Mouse (Mus musculus) testis, postnatal 14 days (tissue): ENCODE measurements around the gene Gnaq.
A peak's percentile ranks its signal among the peaks of the same experiment; 100 is the strongest.
"Not testable (repeated sequence)": the region's sequence is repeated elsewhere in the genome, so short reads cannot be mapped to it uniquely, and the experiment has no call there.

Source experiments
- DNase-seq: peaks from one replicate; pipeline ENCODE4 v3.0.0; 2021; ENCODE audit warnings: low spot score

Gene Gnaq

DNA sequence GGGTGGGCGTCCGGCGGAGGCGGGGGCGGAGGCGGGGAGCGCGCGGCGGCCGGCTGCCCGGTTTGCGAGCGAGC, at the start of gene Gnaq:
Gene Gnaq (plus strand): TSS at position 41 of the 74 bp plus-strand sequence.
- no peak for DNase-seq

DNA sequence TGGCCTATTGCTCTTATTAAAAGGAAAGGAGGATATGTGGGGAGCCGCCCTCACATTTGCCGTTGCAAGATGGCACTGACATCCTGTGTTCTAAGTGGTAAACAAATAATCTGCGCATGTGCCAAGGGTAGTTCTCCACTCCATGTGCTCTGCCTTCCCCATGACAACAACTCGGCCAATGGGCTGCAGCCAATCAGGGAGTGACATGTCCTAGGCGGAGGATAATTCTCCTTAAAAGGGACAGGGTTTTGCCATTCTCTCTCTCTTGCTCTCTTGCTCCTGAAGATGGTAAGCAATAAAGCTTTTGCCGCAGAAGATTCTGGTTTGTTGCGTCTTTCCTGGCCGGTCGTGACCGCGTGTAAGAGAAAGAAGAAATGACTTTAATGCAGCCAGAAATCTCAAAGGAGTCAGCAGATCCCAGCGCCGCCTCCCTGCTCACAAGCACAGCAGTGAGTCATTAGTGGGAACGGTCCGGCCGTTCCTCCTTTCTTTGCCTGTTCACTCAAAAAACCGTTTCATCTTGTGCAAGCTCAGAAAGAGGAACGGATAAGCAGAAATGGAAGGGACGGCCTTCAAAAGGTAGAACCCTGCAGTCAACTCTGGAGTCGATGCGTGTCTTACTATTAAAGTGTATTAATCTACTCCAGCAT, 48.5 kb upstream of the Gnaq start:
- not testable (repeated sequence) for DNase-seq

DNA sequence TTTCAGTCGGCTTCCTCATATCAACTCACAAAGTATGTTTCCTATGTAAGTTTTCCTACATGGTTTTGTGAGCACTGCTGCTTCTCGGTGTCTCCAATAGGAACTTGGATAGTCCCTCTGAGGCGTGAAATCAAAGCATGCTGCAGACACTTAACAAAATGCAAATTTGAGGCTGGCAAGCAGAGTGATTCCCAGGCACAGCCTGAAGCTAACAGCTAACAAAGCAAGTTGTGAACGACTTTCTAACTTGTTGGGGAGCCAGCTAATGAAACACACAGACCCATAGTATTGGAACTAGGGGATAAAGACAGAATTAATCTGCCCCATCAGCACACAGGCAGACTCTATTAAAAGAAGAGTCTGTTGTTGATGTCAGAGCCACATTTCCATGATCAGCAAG, 47.4 kb upstream of the Gnaq start:
- no peak for DNase-seq

DNA sequence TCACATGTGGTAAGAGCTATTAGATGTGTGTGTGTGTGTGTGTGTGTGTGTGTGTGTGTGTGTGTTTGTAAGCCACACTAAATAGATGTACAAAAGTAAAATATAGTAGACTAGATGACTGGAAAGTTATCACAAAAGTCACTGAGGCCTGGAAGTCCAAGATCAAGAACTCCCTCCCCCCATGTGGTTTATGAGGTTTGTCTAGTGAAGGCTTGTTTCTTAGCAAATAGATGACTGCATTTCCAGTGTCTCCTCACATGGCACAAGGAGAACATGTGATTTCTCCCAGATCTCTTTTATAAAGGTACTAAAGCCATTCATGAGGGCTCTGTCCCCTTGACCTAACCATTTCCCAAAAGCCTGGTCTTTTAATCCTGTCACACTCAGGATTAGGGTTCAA, 46.5 kb upstream of the Gnaq start:
- no peak for DNase-seq

DNA sequence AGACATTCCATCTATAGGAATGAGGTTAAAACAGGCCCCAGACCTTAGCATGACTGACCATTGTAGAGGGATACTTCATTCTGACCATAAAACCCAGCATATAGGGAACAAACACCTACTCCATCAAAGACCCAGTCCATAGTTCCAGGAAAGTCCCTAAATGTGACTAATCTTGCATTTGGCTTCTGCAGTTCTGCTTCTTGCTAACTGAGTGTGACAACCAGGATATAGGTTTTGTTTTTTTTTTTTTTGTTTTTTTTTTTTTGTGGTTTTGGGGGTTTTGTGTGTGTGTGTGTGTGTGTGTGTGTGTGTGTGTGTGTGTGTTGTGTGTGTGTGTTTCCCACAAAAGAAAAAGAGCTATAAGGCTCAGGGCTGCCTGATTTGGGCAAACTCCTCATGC, 46.0 kb upstream of the Gnaq start:
- no peak for DNase-seq

DNA sequence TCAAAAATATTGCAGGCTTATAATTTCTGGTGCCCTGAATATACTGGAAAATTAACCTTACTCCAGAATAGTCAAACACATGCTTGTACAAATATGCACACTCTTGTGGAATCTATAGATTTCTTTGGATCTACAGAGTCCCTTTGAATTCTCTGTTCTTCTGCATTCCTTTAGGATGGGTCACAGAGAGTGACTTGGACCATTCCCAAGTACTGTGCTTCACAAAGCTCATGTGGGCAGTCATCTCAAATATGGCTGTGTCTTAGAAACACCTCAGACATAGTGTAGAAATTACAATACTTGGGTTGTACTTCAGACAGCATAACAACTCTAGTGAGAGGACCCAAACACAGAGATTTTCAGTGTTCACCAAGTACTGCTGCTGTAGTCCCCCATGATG, 45.2 kb upstream of the Gnaq start:
- no peak for DNase-seq

DNA sequence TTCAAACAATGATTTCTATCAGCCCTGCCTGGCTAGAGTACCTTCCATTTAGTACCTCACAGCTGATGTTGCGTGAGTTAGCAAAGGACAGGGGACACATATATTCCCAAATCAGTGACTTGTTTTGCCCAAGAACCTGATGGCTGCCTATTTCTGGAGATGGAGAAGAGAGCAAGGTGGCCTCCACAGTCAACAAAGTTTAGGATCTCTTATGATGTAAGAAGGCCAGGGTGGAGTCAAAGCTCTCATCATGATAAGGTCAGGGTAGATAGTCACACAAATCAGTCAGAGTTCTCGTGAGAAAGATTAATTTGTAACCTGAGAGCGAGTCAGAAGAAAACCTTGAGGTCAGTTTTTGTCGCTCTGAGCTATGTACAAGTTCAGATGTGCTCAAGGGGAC, 39.0 kb upstream of the Gnaq start:
- no peak for DNase-seq

DNA sequence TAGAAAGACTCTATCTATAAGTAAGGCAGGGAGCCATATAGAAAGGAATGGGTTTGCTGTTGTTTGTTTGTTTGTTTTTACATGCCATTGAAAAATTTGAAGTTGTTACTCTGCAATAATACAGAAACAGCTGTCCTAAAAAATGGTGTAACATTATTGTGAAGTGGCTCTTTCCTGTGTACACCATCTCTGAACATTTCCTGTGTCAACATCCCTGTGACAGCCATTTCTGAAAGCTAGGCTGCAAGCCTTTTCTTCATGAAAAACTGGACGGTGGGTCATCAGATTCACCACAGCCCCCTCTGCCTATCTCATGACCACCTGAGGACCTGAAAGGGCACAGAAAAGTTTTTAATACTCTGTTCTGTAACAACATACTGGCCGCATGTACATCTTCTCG, 22.7 kb upstream of the Gnaq start:
- no peak for DNase-seq

DNA sequence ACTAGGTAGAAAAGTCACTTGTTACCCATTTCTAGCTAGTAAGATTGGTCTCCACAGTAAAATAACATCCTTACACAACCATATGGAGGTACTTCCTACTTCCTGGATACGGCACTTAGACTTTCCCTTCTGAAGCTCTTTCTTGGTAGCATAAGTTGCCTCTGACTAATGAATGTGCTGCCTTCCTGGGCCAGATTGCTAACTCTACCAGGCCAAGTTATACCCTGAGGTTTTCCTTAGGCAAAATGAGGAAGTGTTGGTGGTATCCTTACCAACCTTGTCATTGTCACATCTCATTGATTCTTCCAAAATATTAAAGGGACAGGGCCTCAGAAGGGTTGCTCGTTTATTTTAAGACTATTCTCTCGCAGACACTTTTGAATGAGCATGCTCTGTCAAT, 22.0 kb upstream of the Gnaq start:
- no peak for DNase-seq

DNA sequence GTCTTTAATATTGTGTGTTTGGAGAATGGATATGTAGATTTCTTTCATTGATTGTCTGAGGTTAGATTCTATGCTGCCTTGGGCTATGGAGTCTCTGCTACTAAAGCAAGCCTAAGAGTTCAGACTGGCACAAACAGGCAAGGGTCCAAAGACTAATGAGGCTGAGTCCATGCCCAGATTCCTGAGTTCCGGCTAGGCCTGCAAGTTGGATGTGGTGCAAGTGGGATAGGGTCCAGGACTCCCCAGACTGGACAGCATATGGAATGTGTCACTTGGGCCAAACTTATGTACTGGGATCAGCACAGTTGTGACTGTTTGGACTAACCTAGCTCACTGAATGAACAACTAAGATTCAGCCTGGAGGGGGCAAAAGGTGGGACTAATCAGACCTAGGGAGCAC, 19.3 kb upstream of the Gnaq start:
- no peak for DNase-seq

DNA sequence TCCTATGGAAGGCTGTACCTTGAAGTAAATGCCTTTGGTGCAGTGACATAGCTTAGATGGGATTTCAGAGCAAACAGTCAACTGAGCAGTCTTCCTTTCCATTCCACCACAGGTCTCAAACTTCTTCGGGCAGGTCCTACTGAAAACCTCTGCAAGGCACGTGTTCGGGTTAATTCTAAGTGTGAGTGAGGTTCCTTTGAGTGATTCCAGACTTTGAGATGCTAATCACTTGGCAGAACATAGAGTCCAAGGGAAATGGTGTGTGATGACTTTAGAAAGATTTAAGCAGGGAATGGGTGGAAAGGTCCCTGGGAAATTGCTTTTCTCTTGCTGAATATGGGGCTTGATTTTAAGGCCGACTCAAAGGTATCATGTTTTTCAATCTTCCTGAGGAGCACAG, 14.2 kb upstream of the Gnaq start:
- no peak for DNase-seq

DNA sequence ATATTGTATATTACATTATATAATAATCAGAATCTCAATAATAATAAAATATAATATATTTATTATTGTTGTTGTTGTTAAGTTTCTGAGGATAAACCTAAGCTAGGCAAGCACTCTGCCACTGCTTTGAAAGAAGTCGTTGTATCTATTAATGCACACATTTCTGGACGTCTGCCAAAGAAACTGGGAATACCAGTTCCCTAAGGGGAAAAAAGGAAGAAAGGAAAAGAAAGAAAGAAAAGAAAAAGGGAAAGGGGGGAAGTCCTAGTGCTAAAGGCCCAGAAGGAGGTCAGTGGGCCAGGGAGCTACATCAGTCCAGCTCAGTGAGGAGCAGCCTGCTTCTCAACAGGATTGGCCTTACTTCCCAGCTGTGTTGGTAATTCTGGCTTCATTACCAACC, 11.3 kb upstream of the Gnaq start:
- DNase-seq: no peak

DNA sequence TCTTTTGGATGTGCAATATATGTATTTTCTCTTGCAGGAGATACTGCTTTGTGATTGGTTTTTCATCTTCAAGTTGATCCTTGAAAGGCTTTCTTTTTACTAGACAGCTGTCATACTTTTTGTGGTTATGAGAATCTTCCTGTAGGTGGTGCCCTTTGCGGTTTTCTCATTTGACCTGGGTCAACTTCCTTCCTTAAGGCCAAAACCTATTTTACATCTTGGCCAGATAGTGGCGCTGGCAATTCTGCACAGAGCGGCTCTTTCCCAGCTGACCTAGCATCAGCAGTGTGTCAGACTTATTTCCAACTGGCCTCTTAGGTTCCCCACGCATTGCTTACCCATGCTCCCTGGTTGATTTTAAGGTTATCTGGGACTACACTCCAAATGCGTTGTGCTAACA, 3.9 kb upstream of the Gnaq start:
- DNase-seq: no peak

DNA sequence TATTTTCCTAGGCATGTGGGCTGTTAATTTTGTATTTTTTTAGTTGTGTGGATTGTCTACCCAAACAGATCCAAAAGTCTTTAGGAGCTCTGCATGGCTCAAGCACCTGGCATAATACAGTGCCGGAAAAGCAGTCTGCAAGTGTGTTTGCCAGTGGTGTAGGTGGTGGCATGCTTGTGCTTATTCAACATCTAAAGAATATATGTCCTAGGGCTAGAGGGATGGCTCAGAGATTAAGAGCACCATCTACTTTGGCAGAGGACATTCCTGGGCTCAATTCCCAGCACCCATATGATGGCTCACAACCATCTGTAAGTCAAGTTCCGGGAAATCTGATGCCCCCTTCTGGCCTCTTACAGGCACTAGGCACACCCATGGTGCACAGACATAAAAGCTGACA, 3.5 kb upstream of the Gnaq start:
- no peak for DNase-seq

DNA sequence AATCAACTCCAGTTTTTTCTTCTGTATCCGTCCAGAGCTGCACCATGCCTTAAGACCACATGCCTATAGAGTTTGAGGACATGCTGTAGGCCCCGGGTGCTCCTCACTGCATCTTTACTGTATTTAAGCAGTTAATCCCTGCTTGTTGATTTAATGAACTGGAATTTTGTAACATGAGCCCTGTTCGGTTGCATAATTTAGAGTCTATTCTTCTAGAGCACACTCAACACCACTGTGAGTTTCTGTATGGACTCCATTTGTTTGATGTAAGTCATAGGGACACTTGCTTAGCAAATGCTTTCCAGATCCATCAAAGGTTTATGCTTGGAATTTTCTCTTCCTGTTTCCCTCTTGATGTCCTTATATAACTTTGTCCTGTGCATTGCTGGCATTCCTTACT, 2.2 kb upstream of the Gnaq start:
- DNase-seq: no peak

DNA sequence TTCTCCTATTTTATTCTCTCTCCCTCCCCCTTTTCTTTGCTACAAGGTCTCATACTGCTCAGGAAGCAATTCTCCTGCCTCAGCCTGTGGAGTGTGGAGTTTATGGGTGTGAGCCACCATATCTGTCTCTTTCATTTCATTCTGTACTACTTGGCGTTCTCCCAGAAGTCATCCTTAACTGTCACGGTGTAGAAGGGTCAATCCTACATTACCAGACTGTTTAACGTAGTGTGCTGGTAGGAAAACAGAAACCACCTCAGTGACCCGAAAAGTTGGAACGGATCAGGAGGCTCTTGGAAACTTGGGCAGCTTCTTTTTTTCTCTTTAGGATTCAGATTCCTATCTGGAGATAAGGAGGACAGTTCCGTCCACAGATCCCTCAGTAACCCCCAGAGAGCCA, 800 bp upstream of the Gnaq start:
- DNase-seq: peak; percentile 26

DNA sequence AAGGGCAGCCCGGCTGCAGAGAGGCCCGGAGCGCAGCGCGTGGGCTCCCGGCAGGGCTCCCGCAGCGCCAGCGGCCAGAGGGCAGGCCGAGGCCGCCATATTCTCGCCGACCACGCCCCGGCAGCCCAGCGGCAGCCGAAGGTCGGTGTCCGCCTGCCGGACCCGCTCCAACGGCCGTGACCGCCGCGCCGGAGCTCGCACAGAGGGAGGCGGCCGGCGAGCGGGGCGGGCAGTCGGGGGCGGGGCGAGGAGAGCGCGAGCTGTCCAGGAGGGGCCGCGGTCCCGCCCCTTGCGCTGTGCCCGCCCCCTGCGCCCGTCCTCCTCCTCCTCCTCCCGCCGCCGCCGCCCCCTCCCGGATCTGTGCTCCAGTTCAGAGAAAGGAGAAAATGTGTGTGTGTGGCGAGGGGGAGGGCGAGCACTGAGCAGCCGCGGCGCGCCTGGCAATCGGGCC, 266 bp upstream of the Gnaq start:
- DNase-seq: peak; percentile 91

DNA sequence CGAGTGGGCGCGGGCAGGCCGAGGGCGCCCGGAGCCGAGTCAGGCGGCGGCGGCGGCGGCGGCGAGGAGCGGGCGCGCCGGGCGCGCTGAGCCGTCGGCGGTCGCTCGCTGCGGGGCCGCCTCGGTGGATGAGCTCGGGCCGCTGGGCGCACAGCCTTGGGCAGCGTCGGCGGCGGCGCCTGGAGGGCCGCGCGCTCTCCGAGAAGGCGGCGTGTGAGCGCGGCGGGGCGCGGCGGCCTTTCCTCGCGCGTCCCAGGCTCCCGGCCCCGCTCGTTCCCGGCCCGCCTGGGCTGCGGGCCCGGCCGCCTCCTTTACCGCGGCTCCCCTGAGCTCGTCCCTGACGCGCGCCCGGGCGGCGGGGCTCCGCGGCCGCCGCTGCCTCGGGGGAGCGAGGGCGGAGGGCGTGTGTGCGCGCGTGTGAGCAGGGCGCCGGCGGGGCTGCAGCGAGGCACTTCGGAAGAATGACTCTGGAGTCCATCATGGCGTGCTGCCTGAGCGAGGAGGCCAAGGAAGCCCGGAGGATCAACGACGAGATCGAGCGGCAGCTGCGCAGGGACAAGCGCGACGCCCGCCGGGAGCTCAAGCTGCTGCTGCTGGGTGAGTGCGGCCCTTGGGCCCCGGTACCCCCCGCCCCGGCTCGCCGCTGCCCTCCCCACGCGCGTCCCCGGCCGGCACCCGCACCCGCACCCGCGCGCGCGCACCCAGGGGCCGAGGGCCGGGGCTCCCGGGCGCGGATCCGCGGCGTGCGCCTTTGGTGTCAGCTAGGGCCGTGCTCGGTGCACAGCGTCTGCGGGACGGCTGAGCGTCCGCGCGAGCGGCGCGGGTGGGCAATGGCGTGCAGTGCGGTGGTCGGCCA, 462 bp downstream of the Gnaq start:
- peak; percentile 73 for DNase-seq

DNA sequence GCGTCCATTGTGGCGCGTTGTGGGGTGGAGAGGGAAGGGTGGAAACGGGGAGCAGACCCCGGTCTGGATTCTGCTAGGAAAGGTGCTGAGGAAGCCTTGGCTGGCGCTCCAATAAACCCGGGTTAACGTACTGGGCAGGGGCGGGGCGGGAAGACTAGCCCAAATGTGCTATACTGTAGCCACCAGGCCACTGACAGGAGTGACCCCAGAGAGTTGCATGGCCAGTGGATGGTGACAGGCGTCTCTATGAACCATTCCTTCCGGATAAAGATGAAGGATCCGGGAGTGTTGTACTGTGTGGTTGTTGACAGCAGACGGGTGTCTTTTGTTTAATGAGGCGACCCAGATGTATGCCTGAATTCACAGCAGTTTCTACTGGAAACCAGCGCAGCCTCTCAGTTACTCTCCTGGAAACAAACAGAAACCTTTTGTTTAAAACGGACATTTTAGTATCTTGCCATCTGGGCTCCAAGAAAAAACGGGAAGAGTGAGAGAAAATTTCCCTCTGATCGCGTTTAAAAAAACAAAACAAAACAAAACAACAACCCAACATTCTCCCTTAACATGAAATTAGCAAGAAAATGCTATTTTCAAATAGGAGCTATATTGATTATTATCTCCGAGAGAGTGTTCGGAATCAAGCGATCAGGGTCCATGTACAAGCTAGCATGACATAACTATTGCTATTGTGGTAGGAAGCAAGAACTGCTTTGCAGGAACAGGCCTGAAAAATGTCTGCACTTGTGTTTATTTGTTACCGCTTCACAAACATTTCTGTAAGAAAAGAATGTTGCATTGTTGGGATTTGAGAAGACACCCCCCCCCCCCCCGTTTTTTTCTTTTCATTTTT, 1.3 kb downstream of the Gnaq start:
- DNase-seq: no peak

DNA sequence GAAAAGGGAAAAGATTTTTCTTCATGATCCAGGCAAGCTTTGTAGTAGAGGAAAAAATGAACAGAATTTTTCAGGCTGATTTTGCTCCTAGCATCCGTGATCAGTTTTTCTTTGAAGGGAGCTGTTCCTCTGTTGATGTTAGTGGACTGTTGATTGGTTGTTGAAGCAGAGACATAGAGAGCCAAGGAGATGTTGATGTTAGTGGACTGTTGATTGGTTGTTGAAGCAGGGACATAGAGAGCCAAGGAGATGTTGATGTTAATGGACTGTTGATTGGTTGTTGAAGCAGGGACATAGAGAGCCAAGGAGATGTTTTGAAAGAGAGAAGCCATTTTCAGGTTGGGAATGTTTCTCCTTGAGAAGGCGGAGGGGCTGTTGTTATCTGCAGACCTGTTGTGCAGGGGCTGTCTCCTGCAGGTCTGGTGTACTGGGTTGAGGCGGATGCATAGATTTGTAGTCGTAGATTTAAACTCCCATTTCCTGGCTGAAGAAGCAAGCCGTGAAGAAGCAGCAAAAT, 5.5 kb downstream of the Gnaq start:
- DNase-seq: no peak

DNA sequence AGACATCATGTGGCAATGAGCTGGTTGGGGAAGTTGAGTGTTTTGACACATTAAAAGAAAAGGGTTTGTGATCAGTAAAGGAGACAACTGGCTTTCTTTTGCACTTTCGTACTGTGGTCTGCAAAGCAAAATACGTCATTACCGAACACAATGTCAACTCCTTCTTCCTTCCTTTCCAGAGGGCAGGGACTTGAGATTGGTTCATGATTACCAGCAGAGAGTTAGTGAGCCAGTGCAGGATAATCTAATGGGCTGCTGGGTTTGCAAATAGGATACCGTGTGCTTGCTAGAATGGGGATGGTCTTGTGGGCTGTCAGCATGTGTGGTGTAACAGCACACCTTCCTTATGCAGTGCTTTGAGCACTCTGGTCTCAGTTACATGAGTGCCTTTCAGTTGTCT, 8.1 kb downstream of the Gnaq start:
- DNase-seq: no peak

DNA sequence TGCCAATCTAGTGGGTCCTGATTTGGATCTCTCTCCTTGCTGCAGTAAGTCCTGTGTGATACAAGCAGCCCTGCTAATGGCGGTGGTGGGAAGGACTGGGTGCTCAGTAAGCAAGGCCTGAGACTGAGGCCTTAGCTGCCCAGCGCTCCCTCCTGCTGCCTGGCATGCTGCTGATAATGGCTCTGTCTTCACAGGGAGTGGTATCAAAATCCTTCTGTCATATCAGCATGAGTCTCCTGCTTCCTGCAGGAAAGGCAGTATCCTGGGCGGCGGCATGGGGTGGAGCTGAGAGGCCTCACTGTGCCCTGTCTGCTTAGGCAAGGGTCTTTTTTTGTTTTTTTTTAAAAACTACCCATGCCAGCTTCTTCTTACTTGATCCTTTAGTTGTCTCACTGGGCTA, 9.2 kb downstream of the Gnaq start:
- no peak for DNase-seq

DNA sequence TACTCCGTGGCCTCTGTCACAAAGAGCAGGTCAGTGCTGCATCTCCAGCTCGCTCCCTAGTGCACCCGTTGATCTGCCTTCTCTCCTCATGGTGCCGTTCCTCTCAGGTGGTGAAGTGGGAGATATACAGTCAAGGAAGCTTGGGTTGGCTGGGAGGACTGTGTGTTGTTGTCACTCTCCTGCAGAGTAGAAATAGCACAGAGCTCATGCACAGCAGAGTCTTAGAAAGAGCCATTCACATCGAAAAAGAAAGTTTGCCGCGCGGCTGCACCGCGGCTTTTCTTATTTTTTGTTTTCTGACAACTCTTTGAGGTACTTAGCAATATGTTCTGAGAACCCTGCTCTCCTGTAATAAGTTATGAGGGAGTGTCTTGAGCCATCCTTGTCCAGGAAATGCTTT, 10.4 kb downstream of the Gnaq start:
- no peak for DNase-seq
